Mouse (Mus musculus): ENCODE measurements around the gene Hoxd10. TPM values are rescaled to one million over a fixed set of nuclear protein-coding genes. Genes with fewer than 3 reads are reported as not detected.

The Hoxd10 gene
- not detected in 2 replicates for polyA plus RNA-seq (2012; rRNA removed)

DNA sequence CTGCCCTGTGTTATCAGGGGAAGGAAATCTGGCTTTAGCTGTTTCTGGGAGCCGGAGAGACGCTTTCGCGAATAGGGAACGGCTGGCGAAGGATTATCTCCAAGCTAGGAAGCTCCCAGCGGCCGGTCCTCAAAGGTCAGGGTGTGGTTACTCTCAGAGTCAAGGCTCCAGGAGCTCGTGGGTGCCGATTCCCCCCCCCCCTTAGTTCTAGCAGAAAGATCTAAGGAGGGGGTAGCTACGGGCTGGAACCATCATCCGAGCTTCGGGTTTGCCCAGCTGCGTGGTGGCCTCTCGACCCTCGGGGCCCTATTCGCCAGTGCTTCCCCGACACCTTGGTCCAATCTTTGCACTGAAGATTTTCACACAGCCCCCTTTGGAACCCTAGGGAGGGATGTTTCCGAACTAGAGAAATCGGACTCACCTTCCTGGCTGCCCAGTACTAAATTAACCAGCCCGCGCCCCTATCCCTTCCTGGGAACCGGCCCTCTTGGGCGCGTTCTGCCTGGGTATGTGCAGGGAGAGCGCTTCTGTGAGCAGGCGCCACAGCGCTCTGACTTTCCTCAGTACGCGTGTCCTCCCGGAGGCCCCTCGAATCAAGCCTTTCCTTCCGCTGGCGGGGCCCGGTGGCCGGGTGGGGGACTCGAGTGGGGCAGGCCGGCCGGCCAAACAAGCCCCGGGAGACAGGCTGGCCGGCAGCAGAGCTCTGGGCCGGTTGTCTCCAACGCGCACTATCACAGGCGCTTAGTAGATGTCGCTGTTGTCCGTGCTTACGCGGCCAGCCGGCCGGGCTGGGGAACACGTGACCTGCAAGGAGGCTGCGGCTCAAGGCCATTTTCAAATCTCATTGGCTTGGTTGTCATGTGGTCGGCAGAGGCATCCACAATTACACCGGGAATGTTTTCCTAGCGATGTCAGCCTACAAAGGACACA lies at the start of gene Hoxd10:
Gene Hoxd10 (plus strand): TSS at position 903 of the 930 bp plus-strand sequence.

GRCm38 (mm10) chr2:74659507-74660005 lies 32.2 kb upstream of the Hoxd10 start, which contains the start of gene Evx2:
Evx2 (minus strand) TSS chr2:74659557.

DNA sequence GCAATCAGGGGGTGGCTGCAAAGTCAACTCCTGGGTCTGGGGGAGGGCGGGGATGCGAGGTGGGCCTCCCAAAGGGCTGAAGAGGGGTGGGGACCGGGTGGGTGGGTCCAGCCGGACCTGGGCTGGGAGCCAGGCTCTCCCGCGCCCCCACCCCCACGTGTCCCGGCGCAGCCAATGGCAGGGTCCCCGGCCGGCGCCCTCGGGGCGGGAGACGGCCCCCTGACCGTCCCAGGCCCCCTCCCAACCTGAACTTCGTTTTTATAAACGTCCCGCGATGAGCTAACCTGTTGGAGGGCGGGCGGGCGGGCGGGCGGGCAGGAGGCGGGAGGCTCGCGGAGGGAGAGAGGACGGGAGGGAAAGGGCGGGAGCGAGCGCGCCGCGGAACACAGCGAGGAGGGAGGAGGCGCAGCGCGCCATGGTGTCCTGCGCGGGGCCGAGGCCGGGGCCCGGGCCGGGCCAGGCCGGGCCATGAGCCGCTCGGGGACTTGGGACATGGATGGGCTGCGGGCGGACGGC lies 23.8 kb upstream of the Hoxd10 start, which contains the start of gene Hoxd13:
Gene Hoxd13 (plus strand): TSS at position 469 of the 516 bp plus-strand sequence.

GRCm38 (mm10) chr2:74674881-74675665 lies 16.7 kb upstream of the Hoxd10 start, which contains the start of gene Hoxd12:
Hoxd12 (plus strand) TSS chr2:74675013.

DNA sequence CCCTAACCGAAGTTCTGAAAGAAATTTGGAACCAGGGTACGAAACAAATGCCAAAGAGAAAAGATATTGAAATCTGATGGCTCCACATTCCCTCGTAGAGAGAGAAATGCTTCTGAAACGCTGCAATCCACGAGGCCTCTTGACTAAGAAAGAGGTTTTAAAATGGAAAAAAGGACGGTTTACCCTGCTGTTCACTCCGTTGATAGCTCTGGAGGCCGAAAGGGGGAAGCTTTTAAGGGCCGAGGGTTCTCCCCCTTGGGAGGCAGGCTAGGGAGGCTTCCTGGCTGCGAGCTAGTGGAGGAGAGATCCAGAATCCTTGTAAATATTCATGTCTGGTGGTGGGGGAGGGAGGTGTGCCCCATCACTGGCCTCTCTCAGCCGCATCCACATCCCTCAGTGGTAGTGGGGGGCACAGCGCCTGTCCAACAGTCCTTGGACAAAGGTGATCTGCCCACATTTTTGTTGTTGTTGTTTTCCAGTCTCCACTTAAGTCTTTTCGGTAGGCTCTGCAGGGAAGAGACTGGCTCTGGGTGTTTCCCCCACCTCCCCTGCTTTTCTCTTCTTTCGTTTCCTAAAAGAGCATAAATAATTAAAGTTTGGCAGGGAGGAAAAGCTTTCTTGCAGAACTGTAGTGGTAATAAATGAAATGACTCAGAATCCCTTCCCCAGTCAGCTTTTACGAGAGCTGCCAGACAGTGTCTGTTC lies 12.7 kb upstream of the Hoxd10 start, which contains the start of gene Hoxd11:
Gene Hoxd11 (plus strand): TSS at position 667 of the 705 bp plus-strand sequence.

GRCm38 (mm10) chr2:74697567-74698121 lies 5.9 kb downstream of the Hoxd10 start, which contains the start of gene Hoxd9:
Hoxd9 (plus strand) TSS chr2:74697727.

GRCm38 (mm10) chr2:74704393-74704998 lies 12.8 kb downstream of the Hoxd10 start, which contains the start of gene Hoxd8:
Hoxd8 (plus strand) TSS chr2:74704615.

DNA sequence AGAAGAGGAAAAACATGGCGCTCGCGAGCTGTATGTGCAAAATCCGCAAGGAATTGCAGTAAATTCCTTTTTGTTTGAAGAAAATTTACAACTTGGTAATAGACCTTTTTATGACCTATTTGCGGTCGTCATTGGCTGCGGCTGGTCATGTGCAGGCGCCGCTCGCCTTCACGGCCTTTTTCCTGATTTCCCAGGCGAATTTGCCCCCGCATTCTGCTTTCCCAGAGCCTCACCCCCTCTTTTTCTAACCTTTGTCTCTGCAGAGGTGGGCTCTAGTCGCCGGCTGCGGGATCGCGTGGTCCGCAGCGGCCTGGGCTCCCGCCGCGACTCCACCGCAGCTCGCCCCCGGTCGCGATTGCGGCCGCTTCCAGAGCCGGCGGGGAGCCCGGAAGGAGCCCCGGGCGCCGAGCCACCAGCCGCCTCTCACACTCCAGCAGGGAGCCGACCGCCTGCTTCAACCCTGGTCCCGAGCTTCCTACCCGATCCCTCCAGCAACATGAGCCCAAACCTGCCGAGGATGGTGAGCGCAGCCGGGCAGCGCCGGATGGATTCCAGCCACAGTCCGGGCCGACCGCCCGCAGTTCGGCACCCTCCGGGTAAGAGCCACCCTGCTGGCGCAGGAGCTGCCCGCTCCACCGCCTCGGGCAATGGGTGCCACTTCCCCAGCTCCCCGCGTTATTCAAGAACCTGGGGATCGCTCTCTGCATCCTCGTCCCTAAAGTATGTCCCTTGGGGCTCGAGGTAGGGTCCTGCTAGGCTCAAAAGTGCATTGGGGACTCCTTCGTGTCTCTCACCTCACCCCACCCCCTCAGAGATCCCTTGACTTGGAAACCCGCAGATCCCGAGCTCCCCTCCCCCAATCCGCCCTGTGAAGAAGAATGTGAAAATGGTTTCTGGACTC lies 20.2 kb downstream of the Hoxd10 start, which contains the start of the genes Hoxd3 and Hoxd4:
Gene Hoxd3 (plus strand): TSS at position 207 of the 901 bp plus-strand sequence.
Gene Hoxd4 (plus strand): TSS at position 209 of the 901 bp plus-strand sequence.

GRCm38 (mm10) chr2:74726551-74726950 lies 34.8 kb downstream of the Hoxd10 start, which contains the start of gene Gm28230:
Gm28230 (plus strand) TSS chr2:74726728.

Other genes starting within 250 kb of the Hoxd10 start
- 29.8 and 32.9 TPM in 2 replicates for gene Lnpk, start 112.5 kb upstream of the Hoxd10 start, polyA plus RNA-seq (2012; rRNA removed)
- 0.80 and 0.93 TPM in 2 replicates for gene Evx2, start 32.4 kb upstream of the Hoxd10 start, polyA plus RNA-seq (2012; rRNA removed)
- gene Hoxd13, start 23.6 kb upstream of the Hoxd10 start, polyA plus RNA-seq (2012; rRNA removed), result 0.05 and 0.08 TPM in 2 replicates
- gene Hoxd12, start 16.9 kb upstream of the Hoxd10 start, polyA plus RNA-seq (2012; rRNA removed), result not detected in 2 replicates
- not detected in 2 replicates for gene Hoxd11, start 12.4 kb upstream of the Hoxd10 start, polyA plus RNA-seq (2012; rRNA removed)
- gene Hoxd9, start 5.8 kb downstream of the Hoxd10 start, polyA plus RNA-seq (2012; rRNA removed), result 0.04 TPM in 1 of 2 replicates, not detected in the other
- 0.12 and 0.19 TPM in 2 replicates for gene Hoxd8, start 12.7 kb downstream of the Hoxd10 start, polyA plus RNA-seq (2012; rRNA removed)
- gene Hoxd3, start 20.0 kb downstream of the Hoxd10 start, polyA plus RNA-seq (2012; rRNA removed), result 0.05 and 2.5 TPM in 2 replicates
- 0.23 and 0.33 TPM in 2 replicates for gene Hoxd4, start 20.0 kb downstream of the Hoxd10 start, polyA plus RNA-seq (2012; rRNA removed)
- gene Gm28230, start 34.8 kb downstream of the Hoxd10 start, polyA plus RNA-seq (2012; rRNA removed), result 0.04 TPM in 1 of 2 replicates, not detected in the other
- 0.66 TPM in 1 of 2 replicates, not detected in the other for gene Hoxd1, start 71.1 kb downstream of the Hoxd10 start, polyA plus RNA-seq (2012; rRNA removed)
- gene Mtx2, start 133.9 kb downstream of the Hoxd10 start, polyA plus RNA-seq (2012; rRNA removed), result 88.3 and 101 TPM in 2 replicates

Data from central nervous system, embryonic 18 days (tissue).